Mouse (Mus musculus) kidney, adult 11 months (tissue): ENCODE measurements around the gene Hist1h4h.

Experiments used
- DNase-seq: peaks from one replicate; pipeline ENCODE4 v3.0.0; 2022

Gene Hist1h4h

GRCm38 (mm10) chr13:23513517-23513916 lies 17.3 kb upstream of the Hist1h4h start:
- DNase-seq, result no peak

- DNase-seq, result no peak
Observed at GRCm38 (mm10) chr13:23515281-23515680, 15.6 kb upstream of the Hist1h4h start.

DNA sequence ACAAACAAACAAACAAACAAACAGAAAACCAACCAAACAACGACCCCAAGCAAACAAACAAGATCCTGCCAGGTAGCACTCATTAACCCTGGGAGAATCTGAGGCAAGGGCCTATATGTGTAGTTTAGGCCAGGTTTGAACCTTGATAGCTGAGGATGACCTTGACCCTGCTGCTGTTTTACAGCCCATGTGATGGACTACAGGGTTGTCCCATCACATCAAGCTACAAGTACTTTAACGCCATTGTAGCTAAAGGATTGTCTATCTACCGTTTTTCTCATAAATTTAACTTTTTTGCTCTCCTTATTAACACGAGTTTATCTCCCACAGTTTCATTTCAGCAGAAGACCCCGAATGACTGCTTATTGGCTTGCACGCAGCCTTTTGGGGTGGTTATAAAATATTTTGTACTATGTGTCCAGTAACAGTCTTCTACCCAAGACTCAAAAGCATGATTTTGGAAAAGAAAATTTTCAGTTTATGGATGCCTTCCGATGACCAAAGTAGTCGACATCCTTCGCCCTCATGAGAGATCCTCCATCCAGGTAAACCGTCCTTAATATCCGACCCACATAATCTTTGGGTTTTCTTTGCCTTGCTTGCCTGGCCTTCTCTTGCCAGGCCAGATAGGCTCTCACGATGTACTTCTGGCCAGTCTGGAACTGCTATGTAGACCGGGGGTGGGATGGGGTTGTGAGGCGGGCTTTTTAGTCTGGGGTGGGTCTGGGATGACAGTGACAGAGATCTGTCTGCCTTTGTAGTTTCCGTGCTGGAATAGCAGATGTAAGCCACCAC lies 14.8 kb upstream of the Hist1h4h start:
- DNase-seq, result no peak

DNA sequence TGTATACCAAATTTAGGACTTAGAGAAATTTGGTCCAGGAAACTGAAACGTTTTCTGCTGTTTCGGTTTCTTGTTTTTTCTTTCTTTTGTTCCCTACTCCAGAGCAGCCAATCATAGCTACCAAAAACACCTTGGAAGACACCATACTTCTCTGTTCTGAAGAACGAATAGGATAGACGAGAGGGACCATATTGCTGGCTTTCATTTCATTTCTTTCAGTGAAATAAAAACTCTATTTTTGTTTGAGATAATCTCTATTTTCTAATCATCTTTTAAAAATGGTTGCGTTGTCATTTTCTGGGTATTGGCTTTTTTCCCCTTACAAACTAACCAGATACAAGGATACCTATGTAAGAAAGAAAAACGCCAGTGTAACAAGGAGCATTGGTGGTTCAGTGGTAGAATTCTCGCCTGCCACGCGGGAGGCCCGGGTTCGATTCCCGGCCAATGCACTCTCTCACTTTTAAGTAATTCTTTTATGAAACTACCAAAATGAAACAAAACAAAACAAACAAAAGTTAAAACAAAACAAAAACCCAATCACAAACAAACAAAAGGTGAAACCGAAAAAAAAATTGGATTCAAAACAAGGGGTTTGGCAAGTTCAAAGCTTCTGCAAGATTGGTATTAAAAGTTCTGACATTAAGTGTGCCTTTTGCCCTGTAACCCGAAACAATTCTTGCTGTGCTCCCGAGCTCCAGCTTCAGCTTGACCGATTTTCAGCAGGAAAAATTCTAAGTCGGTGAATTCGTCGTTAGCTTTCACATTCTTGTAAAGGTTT lies 13.8 kb upstream of the Hist1h4h start:
- peak; percentile 62 for DNase-seq

DNA sequence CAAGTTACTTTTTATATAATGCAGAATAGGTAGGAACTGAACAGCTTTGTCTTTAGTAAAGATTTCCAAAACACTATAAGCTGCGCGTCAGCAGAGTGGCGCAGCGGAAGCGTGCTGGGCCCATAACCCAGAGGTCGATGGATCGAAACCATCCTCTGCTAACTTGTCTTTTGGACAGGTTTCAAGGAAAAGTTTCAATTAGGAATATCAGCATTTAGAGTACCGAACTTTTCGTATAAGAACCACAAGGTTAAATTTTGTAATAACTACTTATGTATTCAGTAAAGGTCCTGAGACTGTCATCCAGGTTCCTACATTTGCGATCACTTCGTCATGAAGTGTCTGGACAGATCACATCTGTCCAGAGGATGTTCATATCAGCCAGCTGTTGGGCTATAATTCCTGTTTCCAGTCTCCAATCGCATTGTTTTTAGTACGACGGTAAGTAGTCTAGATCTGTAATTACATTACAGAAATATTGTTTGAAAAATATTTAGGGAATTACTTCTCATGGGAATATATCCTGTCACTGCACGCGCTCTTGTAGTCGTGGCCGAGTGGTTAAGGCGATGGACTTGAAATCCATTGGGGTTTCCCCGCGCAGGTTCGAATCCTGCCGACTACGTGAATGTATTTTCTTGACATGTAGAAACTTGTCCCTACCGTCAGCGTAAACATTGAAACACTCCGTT lies 13.1 kb upstream of the Hist1h4h start:
- DNase-seq, result peak; percentile 84

- DNase-seq, result no peak
Observed at GRCm38 (mm10) chr13:23518295-23518603, 12.6 kb upstream of the Hist1h4h start.

- peak; percentile 62 for DNase-seq
Observed at GRCm38 (mm10) chr13:23518885-23519284, 12.0 kb upstream of the Hist1h4h start.

- peak; percentile 52 for DNase-seq
Observed at GRCm38 (mm10) chr13:23519416-23519815, 11.4 kb upstream of the Hist1h4h start.

GRCm38 (mm10) chr13:23521703-23522102 lies 9.1 kb upstream of the Hist1h4h start:
- peak; percentile 59 for DNase-seq

DNA sequence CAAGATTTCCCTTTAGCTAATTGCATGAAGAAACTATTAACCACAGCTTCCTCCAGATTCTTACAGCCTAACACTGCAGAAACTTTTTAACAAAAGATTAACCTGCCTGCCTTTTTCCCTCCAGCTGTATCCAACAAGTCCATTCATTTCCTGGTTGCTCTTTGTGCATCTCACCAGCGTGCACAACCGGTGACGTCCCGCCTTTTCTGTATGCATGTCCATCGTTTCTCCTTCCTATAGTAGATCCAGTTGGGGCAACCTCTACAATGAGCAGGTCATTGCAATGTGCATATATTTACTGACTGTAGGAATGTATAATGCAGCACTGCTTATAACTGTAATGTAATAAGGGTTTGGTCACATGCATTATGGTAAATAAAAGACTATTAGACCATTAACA lies 6.9 kb upstream of the Hist1h4h start:
- no peak for DNase-seq

DNA sequence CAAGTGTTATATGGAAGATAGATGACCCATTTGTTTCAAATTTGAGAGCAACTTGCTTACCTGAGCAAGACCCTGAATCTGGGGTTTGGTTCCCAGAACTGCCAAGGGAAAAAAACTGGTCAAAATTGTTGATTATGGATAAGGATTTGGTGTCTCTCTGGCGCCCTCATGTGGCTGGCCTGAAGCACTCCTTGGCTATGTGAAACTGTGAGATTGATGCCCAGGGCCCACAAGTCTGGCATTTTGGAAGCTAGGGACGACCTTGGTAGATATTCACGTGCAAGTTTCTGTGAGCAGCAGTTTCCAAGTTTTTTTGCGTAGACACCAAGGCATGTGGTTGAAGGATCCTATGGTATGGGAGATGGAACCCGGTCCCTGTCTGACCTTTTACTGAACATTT lies 6.2 kb upstream of the Hist1h4h start:
- peak; percentile 58 for DNase-seq

DNA sequence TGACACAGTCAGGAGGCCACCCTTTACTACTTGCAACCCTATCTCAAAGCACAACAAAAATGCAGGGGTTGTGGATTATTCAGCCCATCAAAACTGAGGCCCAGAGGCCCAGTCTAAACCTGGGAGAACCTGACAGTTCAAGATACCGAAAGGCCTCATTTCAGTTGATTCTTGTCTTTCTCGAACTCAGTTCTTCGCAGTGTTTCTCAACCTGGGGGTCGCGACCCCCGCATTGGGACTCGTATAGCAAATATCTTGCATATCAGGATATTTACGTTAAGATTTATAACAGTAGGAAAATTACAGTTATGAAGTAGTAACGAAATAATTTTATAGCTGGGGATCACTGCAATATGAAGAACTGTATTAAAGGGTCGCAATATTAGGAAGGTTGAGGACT lies 4.9 kb upstream of the Hist1h4h start:
- no peak for DNase-seq

- DNase-seq, result peak; percentile 83
Observed at GRCm38 (mm10) chr13:23526312-23526711, 4.5 kb upstream of the Hist1h4h start.

DNA sequence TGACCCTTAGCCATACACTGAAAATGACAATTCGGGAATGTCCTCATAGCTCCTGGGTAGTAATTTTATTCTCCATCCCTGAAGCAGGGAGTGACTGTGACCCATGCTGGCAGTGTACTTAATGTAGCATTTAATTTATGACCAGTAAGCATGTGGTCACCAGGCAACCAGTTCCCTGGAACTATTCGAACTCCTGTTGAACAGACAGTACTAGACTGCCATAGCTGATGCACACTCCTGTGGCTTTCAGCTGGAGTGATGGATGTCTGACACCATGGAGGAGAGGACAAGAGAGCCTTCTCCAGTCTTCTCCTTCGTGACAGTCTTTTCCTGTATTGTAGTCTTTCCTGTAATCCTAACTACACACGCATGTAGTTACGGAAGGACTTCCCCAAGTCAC lies 1.8 kb upstream of the Hist1h4h start:
- peak; percentile 27 for DNase-seq

DNA sequence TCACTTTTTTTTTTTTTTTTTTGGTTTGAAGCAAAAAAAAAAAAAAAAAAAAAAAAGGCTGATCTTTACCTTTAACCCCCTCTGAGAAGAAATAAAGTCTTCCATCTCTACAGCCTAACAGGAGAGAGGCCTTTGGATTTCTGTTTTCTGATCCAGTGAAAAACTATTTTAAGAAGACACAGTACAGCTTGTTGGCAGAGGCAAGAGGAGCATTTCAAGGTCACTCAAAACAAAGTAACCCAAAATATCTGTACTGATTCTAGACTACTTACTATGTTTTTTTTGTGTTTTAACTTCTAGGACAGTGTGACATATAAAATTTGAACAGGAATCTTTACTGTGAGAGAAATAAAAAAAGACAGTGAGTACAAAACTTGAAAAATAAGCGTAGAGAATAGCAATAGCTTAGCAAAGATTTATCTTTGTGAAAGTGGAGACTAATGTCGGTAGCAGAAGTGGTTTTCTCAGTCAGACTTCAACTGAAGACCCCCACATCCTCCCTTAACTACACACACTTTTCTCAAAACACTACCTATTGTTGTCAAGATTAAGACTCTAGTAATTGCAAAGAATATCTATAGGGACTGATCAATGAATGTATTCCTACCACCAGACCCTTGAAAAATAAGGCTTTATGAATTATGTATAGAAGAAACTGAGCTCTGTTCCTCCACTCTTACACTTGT lies 1.2 kb upstream of the Hist1h4h start:
- no peak for DNase-seq

DNA sequence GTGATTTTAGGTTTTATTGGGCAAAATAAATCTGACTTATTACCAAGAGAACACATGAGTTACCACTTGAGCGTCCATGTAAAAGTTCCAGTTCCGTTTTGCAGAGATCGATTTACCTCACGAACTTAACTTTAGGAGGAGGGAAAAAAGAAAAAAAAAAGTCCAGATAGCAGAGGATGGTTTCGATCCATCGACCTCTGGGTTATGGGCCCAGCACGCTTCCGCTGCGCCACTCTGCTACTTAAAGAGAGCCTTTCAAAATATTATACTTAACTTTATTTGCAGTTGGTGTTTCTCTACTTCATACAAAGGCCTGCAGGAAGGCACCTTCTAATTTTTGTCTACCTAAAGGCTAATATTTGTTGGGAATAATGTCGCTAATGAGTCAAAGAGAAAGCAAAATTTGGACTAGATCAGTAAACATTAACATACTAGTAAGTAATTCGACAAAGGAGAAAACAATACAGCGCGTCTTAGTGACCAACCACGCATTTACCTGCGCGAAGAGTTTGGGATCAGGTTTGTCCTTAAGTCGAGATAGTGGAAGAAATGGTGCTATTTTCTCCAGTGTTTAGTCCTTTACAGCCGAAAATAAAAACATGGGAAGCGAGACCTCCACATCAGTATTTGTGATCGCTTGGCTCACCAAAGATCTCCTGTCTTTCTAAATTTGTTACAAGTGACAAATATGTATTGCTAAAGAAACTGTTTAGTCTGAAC lies 509 bp upstream of the Hist1h4h start:
- DNase-seq, result peak; percentile 43

GRCm38 (mm10) chr13:23532262-23533075 lies 1.6 kb downstream of the Hist1h4h start:
- no peak for DNase-seq

- DNase-seq, result peak; percentile 57
Observed at GRCm38 (mm10) chr13:23533560-23534367, 2.9 kb downstream of the Hist1h4h start, which contains the start of gene Hist1h2af. TSS of gene Hist1h2af (plus strand) at chr13:23533906.

- no peak for DNase-seq
Observed at GRCm38 (mm10) chr13:23534368-23535131, 3.7 kb downstream of the Hist1h4h start.
